25 mouse cellular contexts compared by ENCODE assay signal in the genomic region with DNA sequence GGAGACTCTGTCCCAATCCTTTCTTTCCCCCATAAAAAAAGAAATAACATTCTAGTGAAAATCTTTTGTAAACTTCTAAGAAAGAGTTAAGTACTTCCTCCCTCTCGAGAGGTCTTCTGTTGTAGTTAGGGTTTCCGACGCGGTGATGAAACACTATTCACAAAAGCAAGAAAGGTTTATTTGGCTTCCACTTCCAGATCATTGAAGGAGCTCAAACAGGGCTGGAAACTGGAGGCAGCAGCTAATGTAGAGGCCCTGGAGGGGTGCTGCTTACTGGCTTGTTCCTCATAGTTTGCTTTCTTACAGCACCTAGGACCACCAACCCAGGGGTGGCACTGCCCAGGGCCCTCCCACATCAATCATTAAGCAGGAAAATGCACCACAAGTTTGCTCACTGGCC. TPM values are rescaled to one million over a fixed set of nuclear protein-coding genes. Genes with fewer than 3 reads are reported as not detected.
DNase-seq lines count a peak whose midpoint lies in the region; ATAC-seq and TF ChIP-seq lines count a peak whose summit lies in the region.
"Had no signal": no experiment of that assay in that cellular context is flagged by ENCODE, and none has a peak within 500 bp of the region (broad histone marks: within the 10 kb centered on the region; RNA-seq: fewer than 3 reads in every experiment).

No protein-coding gene starts in this region.

- H3K4me1 ChIP-seq in liver, embryonic 13.5 days (replicated peaks) = peaks cover 37% of the 10 kb centered on the region
- peaks cover 17% of the 10 kb centered on the region for H3K4me1 ChIP-seq in liver, embryonic 11.5 days (replicated peaks; ENCODE audit: control insufficient read depth, insufficient read depth, low read length)
- peaks cover 17% of the 10 kb centered on the region for H3K4me1 ChIP-seq in lung, embryonic 16.5 days (replicated peaks; ENCODE audit: control insufficient read depth, insufficient read depth, low read length)
- peaks cover 14% of the 10 kb centered on the region for H3K4me1 ChIP-seq in lung, adult 2 months (ENCODE audit: control insufficient read depth, insufficient read depth, low read length)

- H3K9ac ChIP-seq in liver, embryonic 13.5 days = peak overlapping the region; percentile 5; the same call in 1 of the 2 replicates
- H3K9ac ChIP-seq in liver, embryonic 11.5 days (ENCODE audit: low read depth, low read length) = no peak overlapping the region
- H3K9ac ChIP-seq in lung, embryonic 16.5 days (ENCODE audit: low read length) = no peak overlapping the region
- H3K9ac ChIP-seq: embryonic facial prominence, embryonic 15.5 days; hindbrain, embryonic 14.5 days had no signal

- H3K27ac ChIP-seq in liver, embryonic 13.5 days = no peak overlapping the region
- no peak overlapping the region for H3K27ac ChIP-seq in liver, embryonic 11.5 days (ENCODE audit: low read depth, low read length)
- peak overlapping the region; percentile 78 for H3K27ac ChIP-seq in lung, embryonic 16.5 days (ENCODE audit: low read length)
- H3K27ac ChIP-seq: embryonic facial prominence, embryonic 15.5 days; forebrain, embryonic 10.5 days; heart, embryonic 10.5 days; hindbrain, embryonic 10.5 days; hindbrain, embryonic 14.5 days had no signal

- peaks cover 70% of the 10 kb centered on the region for H3K36me3 ChIP-seq in liver, embryonic 13.5 days
- H3K36me3 ChIP-seq in liver, embryonic 11.5 days (ENCODE audit: control insufficient read depth, insufficient read depth, low read length) = peaks cover 25% of the 10 kb centered on the region
- peaks cover 18% of the 10 kb centered on the region for H3K36me3 ChIP-seq in lung, embryonic 16.5 days (ENCODE audit: control insufficient read depth, insufficient read depth, low read length)

- no peak for TF ChIP-seq POLR2A in lung, adult 2 months (IDR thresholded peaks at IDR 0.05; ENCODE audit: borderline replicate concordance, extremely low read depth, low read depth, low read length)

- no peak overlapping the region for H3K4me2 ChIP-seq in liver, embryonic 13.5 days
- H3K4me2 ChIP-seq in liver, embryonic 11.5 days = no peak overlapping the region
- peak overlapping the region; percentile 26; the same call in 1 of the 2 replicates for H3K4me2 ChIP-seq in lung, embryonic 16.5 days (ENCODE audit: low read depth, low read length)
- H3K4me2 ChIP-seq: embryonic facial prominence, embryonic 15.5 days; hindbrain, embryonic 14.5 days had no signal

- H3K4me3 ChIP-seq in liver, embryonic 13.5 days (replicated peaks) = no peak overlapping the region
- H3K4me3 ChIP-seq in liver, embryonic 11.5 days (ENCODE audit: low read depth, low read length) = no peak overlapping the region
- H3K4me3 ChIP-seq in lung, embryonic 16.5 days (ENCODE audit: low read length) = no peak overlapping the region
- H3K4me3 ChIP-seq in lung, adult 2 months (replicated peaks; ENCODE audit: extremely low read depth, low read depth, low read length) = no peak overlapping the region
- H3K4me3 ChIP-seq: embryonic facial prominence, embryonic 15.5 days; erythroblast, embryonic 14.5 days; forebrain, embryonic 10.5 days; heart, embryonic 10.5 days; hindbrain, embryonic 10.5 days had no signal

- no peaks in the 10 kb centered on the region for H3K27me3 ChIP-seq in liver, embryonic 13.5 days
- no peaks in the 10 kb centered on the region for H3K27me3 ChIP-seq in liver, embryonic 11.5 days (replicated peaks; ENCODE audit: control insufficient read depth, insufficient read depth, low read length)
- no peaks in the 10 kb centered on the region for H3K27me3 ChIP-seq in lung, embryonic 16.5 days (ENCODE audit: control insufficient read depth, insufficient read depth, low read depth, low read length)
- H3K27me3 ChIP-seq: CH12.LX; embryonic facial prominence, embryonic 15.5 days; Patski had no signal

- TF ChIP-seq CTCF in lung, adult 2 months (IDR thresholded peaks at IDR 0.05; ENCODE audit: insufficient read depth, low read length) = no peak

- DNase-seq in liver, embryonic 13.5 days = no peak
- DNase-seq in liver, embryonic 11.5 days (ENCODE audit: low spot score) = no peak
- DNase-seq in lung, adult 2 months = no peak
- peak; percentile 16 for DNase-seq in lung, postnatal 10 days
- DNase-seq in heart, postnatal 36 days = no peak
- DNase-seq in ovary, postnatal 14 days (ENCODE audit: low spot score) = no peak
- DNase-seq: adrenal gland, postnatal 14 days; cerebellum, adult 18-20 months; cerebellum, adult 9-11 months; embryo, embryonic 11 days; gastrocnemius, postnatal 36 days; heart, adult 18-20 months; heart, postnatal 10 days had no signal

- H3K9me3 ChIP-seq in liver, embryonic 13.5 days (replicated peaks) = no peaks in the 10 kb centered on the region
- H3K9me3 ChIP-seq in liver, embryonic 11.5 days (ENCODE audit: control insufficient read depth, low read length) = no peaks in the 10 kb centered on the region
- H3K9me3 ChIP-seq in lung, embryonic 16.5 days (ENCODE audit: control insufficient read depth, low read length) = no peaks in the 10 kb centered on the region
- H3K9me3 ChIP-seq: embryonic facial prominence, embryonic 15.5 days; forebrain, embryonic 10.5 days; heart, embryonic 10.5 days; hindbrain, embryonic 10.5 days had no signal

- no peak for ATAC-seq in liver, embryonic 13.5 days (ENCODE audit: low read depth)
- no peak for ATAC-seq in liver, embryonic 11.5 days (replicated peaks; ENCODE audit: low FRiP score)
- ATAC-seq in lung, embryonic 16.5 days (ENCODE audit: low read depth) = peak; percentile 73; the same call in 1 of the 2 replicates
- peak; percentile 38 for ATAC-seq in megakaryocyte progenitor cell, adult 5-6 weeks (replicated peaks; ENCODE audit: poor library complexity)
- ATAC-seq: activated CD4-positive, CD25-positive, alpha-beta regulatory T cell, adult 4 months; forebrain, embryonic 14.5 days; Patski had no signal

- intact Hi-C loops in heart, postnatal 36 days (cut with DNase I) = no loop called here

- 60% methylated on average over 4 of the region's 4 CpGs for WGBS in liver, embryonic 13.5 days (ENCODE audit: insufficient replicate concordance)
- 76% methylated on average over 4 of the region's 4 CpGs for WGBS in liver, embryonic 11.5 days
- WGBS in lung, embryonic 16.5 days = 25% methylated on average over 4 of the region's 4 CpGs
- 7% methylated on average over 4 of the region's 4 CpGs for WGBS in lung, adult 2 months

RNA-seq across cellular contexts. Expression of gene Tmem248, which starts 11.2 kb away (rescaled TPM):
- 30.7 and 34.4 TPM in 2 replicates for polyA plus RNA-seq in liver, embryonic 13.5 days (2015; fragmentation: Nextera tagmentation; extraction: Ambion mirVana)
- polyA plus RNA-seq in liver, embryonic 11.5 days (2014; fragmentation: Nextera tagmentation; extraction: Ambion mirVana) = 43.3 and 49.0 TPM in 2 replicates
- 31.5 and 36.3 TPM in 2 replicates for polyA plus RNA-seq in lung, embryonic 16.5 days (2015; fragmentation: Nextera tagmentation; extraction: Ambion mirVana)
- 44.9 and 46.4 TPM in 2 replicates for polyA plus RNA-seq in lung, adult 2 months (2012; rRNA removed)
- 61.7 and 64.2 TPM in 2 replicates for total RNA-seq in megakaryocyte progenitor cell, adult 5-6 weeks (2015)
- 75.6 and 75.9 TPM in 2 replicates for total RNA-seq in megakaryocyte progenitor cell, adult 5-6 weeks (2017)
- total RNA-seq in heart, postnatal 36 days (2021) = 10 to 100 TPM; 34.4 to 38.5 TPM

RNA-seq across cellular contexts. Expression of gene Sbds, which starts 27.2 kb away (rescaled TPM):
- polyA plus RNA-seq in liver, embryonic 13.5 days (2015; fragmentation: Nextera tagmentation; extraction: Ambion mirVana) = 55.0 and 64.9 TPM in 2 replicates
- polyA plus RNA-seq in liver, embryonic 11.5 days (2014; fragmentation: Nextera tagmentation; extraction: Ambion mirVana) = 80.5 and 83.7 TPM in 2 replicates
- polyA plus RNA-seq in lung, embryonic 16.5 days (2015; fragmentation: Nextera tagmentation; extraction: Ambion mirVana) = 68.1 and 70.8 TPM in 2 replicates
- 41.9 and 45.4 TPM in 2 replicates for polyA plus RNA-seq in lung, adult 2 months (2012; rRNA removed)
- total RNA-seq in megakaryocyte progenitor cell, adult 5-6 weeks (2015) = 48.9 and 54.6 TPM in 2 replicates
- total RNA-seq in megakaryocyte progenitor cell, adult 5-6 weeks (2017) = 91.9 and 103 TPM in 2 replicates
- total RNA-seq in heart, postnatal 36 days (2021) = 10 to 100 TPM; 47.1 to 49.6 TPM

RNA-seq across cellular contexts. Expression of gene Tyw1, which starts 27.3 kb away (rescaled TPM):
- polyA plus RNA-seq in liver, embryonic 13.5 days (2015; fragmentation: Nextera tagmentation; extraction: Ambion mirVana) = 16.0 and 18.0 TPM in 2 replicates
- 28.5 and 32.2 TPM in 2 replicates for polyA plus RNA-seq in liver, embryonic 11.5 days (2014; fragmentation: Nextera tagmentation; extraction: Ambion mirVana)
- 21.6 and 24.8 TPM in 2 replicates for polyA plus RNA-seq in lung, embryonic 16.5 days (2015; fragmentation: Nextera tagmentation; extraction: Ambion mirVana)
- polyA plus RNA-seq in lung, adult 2 months (2012; rRNA removed) = 7.0 and 8.0 TPM in 2 replicates
- 15.3 and 17.0 TPM in 2 replicates for total RNA-seq in megakaryocyte progenitor cell, adult 5-6 weeks (2015)
- 37.7 and 42.0 TPM in 2 replicates for total RNA-seq in megakaryocyte progenitor cell, adult 5-6 weeks (2017)
- 10 to 100 TPM in 1 of 2 experiments, 1 to 10 TPM in 1; 8.6 to 10.2 TPM for total RNA-seq in heart, postnatal 36 days (2021)

RNA-seq across cellular contexts. Expression of gene Rabgef1, which starts 56.5 kb away (rescaled TPM):
- 26.0 and 30.7 TPM in 2 replicates for polyA plus RNA-seq in liver, embryonic 13.5 days (2015; fragmentation: Nextera tagmentation; extraction: Ambion mirVana)
- polyA plus RNA-seq in liver, embryonic 11.5 days (2014; fragmentation: Nextera tagmentation; extraction: Ambion mirVana) = 39.6 and 41.1 TPM in 2 replicates
- polyA plus RNA-seq in lung, embryonic 16.5 days (2015; fragmentation: Nextera tagmentation; extraction: Ambion mirVana) = 31.1 and 32.4 TPM in 2 replicates
- polyA plus RNA-seq in lung, adult 2 months (2012; rRNA removed) = 24.3 and 32.2 TPM in 2 replicates
- 16.0 and 20.1 TPM in 2 replicates for total RNA-seq in megakaryocyte progenitor cell, adult 5-6 weeks (2015)
- total RNA-seq in megakaryocyte progenitor cell, adult 5-6 weeks (2017) = 16.2 and 28.2 TPM in 2 replicates
- total RNA-seq in heart, postnatal 36 days (2021) = 10 to 100 TPM; 20.6 to 21.2 TPM

Comparison
In these comparisons a context has a peak if more than half of its experiments do, and no peak if none do; other contexts are left out.
1. ATAC-seq: peak in lung, embryonic 16.5 days (single experiment) and megakaryocyte progenitor cell, adult 5-6 weeks (single experiment); none in liver, embryonic 13.5 days (single experiment) and liver, embryonic 11.5 days (single experiment).